Mouse (Mus musculus) cortical plate, adult 2 months (tissue): ENCODE results near the gene Usp7. TPM values are rescaled to one million over a fixed set of nuclear protein-coding genes. Genes with fewer than 3 reads are reported as not detected.
"Not testable (repeated sequence)": the region's sequence is repeated elsewhere in the genome, so short reads cannot be mapped to it uniquely, and the experiment has no call there.

Experiments
- H3K27ac ChIP-seq: fragments of 200-500 bp; 2 replicates; pipeline ENCODE4 v1.5.1; 2012; ENCODE audit warnings: low read length, control low read depth, inconsistent platforms; ENCODE audit not compliant: insufficient read depth
- H3K4me1 ChIP-seq: fragments of 200-500 bp; 2 replicates; pipeline ENCODE4 v1.6.1; 2011; ENCODE audit warnings: low read length; ENCODE audit not compliant: control insufficient read depth, insufficient read depth
- H3K4me3 ChIP-seq: fragments of 200-500 bp; 2 replicates; pipeline ENCODE4 v1.5.1; 2011; ENCODE audit warnings: mild to moderate bottlenecking, low read length, control low read depth; ENCODE audit not compliant: insufficient read depth
- CTCF ChIP-seq: fragments of 200-500 bp; IDR thresholded peaks from 2 replicates; pipeline ENCODE4 v1.5.1; 2011; ENCODE audit warnings: mild to moderate bottlenecking, control low read depth, low read length; ENCODE audit not compliant: insufficient read depth; ENCODE audit errors: extremely low read depth
- POLR2A ChIP-seq: fragments of 200-500 bp; IDR thresholded peaks from 2 replicates; pipeline ENCODE4 v1.6.1; 2011; ENCODE audit warnings: mild to moderate bottlenecking, low read length, control low read depth; ENCODE audit not compliant: insufficient read depth; ENCODE audit errors: extremely low read depth
- polyA plus RNA-seq: library from polyadenylated mRNA; depleted of rRNA; stranded (reverse); fragments of >200 nt; gene quantifications from 2 replicates; pipeline ENCODE4 v1.2.3, GENCODE M21; 2012

Gene Usp7
- polyA plus RNA-seq, 1 experiment, result 96.0 TPM

DNA sequence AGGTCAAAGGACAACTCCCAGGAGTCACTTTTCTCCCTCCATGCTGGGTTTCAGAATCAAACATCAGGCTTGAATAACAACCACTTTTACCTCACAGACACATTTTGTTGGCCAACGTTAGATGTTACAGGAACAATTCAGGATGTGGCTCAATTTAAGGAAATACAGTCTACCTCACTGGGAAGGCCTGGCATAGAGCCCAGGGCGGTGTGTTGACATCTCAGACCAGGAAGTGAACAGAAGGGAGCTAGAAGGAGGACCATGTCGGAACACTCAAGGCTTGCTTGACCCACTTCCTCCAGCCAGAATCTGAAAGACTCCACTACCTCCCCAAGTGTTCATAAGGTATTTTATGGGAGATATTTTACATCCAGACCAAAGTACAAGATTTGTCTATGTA, 7.4 kb downstream of the Usp7 start:
- no peak for TF ChIP-seq CTCF
- no peak for TF ChIP-seq POLR2A
- Histone ChIP-seq H3K4me1 (peaks cover 7% of the 10 kb centered on the region; the same call in 1 of the 2 replicates), H3K4me3 (no peak overlapping the region), H3K27ac (no peak overlapping the region)

DNA sequence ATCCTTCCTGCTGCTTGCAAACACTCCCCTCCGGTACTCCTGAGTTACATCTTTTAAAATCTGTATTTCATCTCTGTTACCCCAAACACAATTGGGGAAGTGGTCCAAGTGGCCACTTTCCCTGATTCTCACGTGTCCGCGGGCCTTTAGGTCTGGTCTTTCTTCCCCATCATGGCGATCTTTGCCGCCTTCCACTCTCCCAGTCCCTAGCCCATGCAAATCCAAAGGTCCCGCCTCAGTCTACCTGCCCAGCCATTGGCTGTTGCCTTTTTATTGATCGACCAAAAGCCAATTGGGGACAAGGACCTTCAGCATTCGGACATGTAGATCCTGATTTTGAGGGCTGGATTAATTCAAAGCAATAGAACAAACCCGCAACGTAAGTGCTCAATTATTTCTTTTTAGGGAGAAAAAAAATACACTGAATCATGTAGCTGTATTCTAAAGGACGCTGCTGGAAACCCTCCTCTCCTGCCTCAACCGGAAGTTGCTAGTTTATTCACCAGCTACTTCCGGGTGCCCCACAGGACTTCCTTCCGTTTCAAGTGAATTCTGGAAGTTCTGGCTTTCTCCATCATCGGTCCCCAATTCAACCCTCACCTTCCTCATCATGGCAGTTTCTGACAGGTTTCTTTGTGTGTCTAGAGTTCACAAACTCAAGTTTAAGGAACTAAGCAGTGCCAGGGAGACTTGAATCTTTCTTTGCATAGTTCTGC, 8.8 kb downstream of the Usp7 start:
- Histone ChIP-seq H3K4me1 (peaks cover 5% of the 10 kb centered on the region; the same call in 1 of the 2 replicates), H3K27ac (no peak overlapping the region), H3K4me3 (no peak overlapping the region)
- TF ChIP-seq POLR2A, result no peak

DNA sequence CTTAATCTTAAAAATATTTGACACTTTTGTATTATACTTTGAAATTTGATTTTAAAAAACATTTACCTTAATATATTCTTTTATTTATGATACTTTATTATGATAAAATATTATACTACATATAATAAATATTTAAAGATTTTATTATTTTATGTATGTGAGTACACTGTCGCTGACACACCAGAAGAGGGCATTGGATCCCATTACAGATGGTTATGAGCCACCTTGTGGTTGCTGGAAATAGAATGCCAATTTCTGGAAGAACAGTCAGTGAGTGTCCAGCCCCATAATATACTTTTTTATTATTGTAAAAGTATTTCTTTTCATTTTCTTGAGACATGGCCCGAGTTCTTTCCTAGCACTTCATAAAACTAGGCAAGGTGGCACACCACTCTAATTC, 10.4 kb downstream of the Usp7 start:
- no peak for TF ChIP-seq CTCF
- no peak for TF ChIP-seq POLR2A
- no peak overlapping the region for H3K27ac ChIP-seq
- H3K4me3 ChIP-seq, result no peak overlapping the region
- H3K4me1 ChIP-seq, result peaks cover 1% of the 10 kb centered on the region; the same call in 1 of the 2 replicates

DNA sequence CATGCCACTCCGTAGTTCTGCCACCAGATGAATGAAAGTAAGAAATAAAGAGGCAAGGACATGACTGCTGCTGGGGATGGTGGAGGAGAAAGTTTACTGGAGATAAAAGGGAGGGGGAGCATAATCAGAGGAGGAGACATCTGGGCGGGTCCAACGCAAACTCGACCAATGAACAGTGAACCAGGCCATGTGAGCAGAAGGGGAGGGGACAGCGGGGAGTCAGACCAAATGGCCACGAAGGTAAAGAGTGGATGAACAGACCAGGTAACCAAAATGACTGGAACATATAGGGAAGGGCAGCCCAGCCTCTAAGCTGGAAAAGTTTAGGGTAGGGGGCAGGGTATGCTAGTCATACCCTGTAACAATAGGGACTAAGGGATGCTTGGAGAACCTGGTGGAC, 10.9 kb downstream of the Usp7 start:
- H3K4me1 ChIP-seq, result peaks cover 1% of the 10 kb centered on the region; the same call in 1 of the 2 replicates
- no peak overlapping the region for H3K4me3 ChIP-seq
- TF ChIP-seq CTCF, result no peak
- TF ChIP-seq POLR2A, result no peak
- H3K27ac ChIP-seq, result no peak overlapping the region

DNA sequence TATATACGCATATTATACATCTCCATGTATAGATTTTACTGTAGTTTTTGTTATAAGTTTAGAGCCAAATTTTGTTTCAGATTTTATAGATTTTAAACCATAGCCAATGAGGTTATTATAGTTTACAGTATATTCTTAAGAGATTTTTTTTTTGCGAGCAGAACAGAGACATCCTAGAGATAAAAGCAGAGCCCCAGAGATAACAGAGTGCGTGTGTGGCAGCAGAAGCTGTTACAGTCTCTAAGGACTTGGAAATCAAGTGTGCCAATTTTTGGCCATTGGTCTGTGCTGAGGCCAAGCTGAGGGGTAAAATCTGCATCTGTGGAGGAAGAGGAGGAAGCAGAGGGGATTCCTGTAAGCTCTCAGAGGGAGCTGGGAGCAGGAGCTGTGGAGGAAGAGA, 11.9 kb downstream of the Usp7 start:
- no peak for TF ChIP-seq CTCF
- no peak for TF ChIP-seq POLR2A
- Histone ChIP-seq H3K27ac (no peak overlapping the region), H3K4me3 (no peak overlapping the region), H3K4me1 (peaks cover 1% of the 10 kb centered on the region; the same call in 1 of the 2 replicates)

DNA sequence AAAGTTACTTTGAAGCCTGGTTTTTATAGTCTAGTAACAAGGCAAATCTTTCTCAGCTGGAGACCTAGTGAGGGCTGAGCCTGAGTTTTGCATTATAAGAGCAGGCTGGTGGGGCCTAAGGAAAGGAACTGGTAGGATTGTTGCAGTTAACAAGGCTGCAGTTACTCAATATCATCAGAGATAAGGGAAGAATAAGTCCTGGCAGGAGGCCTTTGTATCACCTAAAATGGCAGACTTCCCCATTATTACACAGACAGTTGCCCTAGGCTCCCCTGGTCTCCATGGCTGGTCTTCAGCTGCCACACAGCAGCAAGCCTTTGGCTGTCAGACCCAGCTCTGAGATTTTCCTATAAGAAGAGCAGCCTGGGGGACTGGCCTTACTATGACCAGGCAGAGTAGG, 13.4 kb downstream of the Usp7 start:
- no peak overlapping the region for H3K4me3 ChIP-seq
- H3K27ac ChIP-seq, result no peak overlapping the region
- H3K4me1 ChIP-seq, result peaks cover 1% of the 10 kb centered on the region; the same call in 1 of the 2 replicates
- TF ChIP-seq CTCF (no peak), POLR2A (no peak)

DNA sequence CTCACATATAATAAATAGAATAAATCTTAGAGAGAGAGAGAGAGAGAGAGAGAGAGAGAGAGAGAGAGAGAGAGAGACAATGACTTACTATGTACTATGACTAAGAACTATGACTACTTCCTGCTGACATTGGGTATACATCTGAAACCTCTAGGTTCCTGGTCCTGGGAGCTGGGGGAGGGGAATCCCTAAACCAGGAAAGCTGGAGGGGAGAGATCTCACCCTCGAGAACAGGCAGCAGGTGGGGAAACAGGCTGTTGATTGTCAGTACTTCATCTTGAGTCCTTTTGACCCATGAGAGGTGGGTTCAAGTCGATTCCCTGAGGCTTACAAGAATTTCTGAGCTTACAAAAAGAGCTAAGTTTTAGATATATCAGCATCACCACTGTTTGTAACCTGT, 14.9 kb downstream of the Usp7 start:
- peaks cover 1% of the 10 kb centered on the region; the same call in 1 of the 2 replicates for H3K4me1 ChIP-seq
- H3K27ac ChIP-seq, result no peak overlapping the region
- TF ChIP-seq POLR2A (no peak), CTCF (no peak)
- no peak overlapping the region for H3K4me3 ChIP-seq

DNA sequence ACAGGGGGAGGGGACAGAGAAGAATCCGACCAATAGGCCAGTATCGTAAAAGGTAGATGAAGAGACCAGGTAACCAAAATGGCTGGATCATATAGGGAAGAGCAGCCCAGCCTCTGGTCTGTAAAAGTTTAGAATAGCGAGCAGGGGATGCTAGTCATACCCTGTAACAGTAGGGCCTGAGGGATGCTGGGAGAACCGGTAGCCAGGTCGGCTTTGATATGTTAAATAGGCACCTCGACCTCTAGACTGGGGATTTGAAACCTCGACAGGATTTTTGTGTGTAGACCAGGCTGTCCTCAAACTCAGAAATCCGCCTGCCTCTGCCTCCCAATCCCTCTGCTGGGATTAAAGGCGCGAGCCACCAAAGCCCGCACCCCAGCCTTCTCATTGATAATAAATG, 15.5 kb downstream of the Usp7 start:
- no peak overlapping the region for H3K27ac ChIP-seq
- no peaks in the 10 kb centered on the region for H3K4me1 ChIP-seq
- TF ChIP-seq POLR2A, result no peak
- no peak for TF ChIP-seq CTCF
- no peak overlapping the region for H3K4me3 ChIP-seq

DNA sequence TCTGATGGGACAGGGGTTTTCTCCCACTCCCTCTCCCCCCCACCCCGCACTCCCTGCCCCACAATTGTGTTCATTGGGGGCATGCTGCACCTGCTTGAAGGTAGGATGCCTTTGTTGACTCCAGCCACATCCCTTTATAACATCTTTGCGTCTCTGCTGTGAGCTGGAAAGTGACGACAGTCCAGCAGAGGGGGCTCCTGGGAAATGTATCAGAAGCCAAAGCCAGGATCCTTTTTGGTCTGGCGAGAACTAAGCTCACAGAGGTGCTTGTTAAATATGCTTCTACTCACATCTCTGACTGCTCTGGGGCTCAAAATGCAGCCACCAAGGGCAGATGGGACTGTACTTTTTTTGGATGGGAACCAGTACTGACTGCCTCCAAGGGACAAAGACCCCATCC, 21.0 kb downstream of the Usp7 start:
- no peak overlapping the region for H3K4me3 ChIP-seq
- no peak for TF ChIP-seq POLR2A
- no peak for TF ChIP-seq CTCF
- H3K27ac ChIP-seq, result no peak overlapping the region
- H3K4me1 ChIP-seq, result peaks cover 6% of the 10 kb centered on the region

DNA sequence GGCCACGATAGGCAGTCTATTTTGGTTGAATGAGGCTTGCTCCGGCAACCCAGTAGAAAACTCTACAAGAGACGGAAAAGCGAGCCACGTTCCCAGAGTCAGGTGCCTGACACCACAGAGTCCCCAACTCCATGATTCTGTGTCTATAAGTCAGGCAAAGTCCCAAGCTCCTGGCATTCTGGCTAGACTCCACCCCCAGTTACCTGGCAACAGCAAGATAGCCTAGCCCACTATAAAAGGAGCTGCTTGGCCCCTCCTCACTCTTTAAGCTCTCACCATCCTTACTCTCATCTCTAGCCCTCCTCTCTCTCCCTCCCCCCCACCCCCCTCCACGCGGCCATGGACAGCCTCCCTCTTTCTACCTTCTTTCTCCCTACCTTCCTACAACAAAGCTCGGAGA, 21.8 kb downstream of the Usp7 start:
- H3K27ac ChIP-seq, H3K4me3 ChIP-seq, H3K4me1 ChIP-seq: not testable (repeated sequence)
